Mouse (Mus musculus) fat pad, adult 2 months (tissue): ENCODE measurements around the gene Smarcb1.

Source experiments
- DNase-seq: peaks from one replicate; pipeline ENCODE4 v3.0.0-alpha.2; 2011; ENCODE audit warnings: low read depth, low spot score; ENCODE audit errors: extremely low read depth

Smarcb1 gene

DNA sequence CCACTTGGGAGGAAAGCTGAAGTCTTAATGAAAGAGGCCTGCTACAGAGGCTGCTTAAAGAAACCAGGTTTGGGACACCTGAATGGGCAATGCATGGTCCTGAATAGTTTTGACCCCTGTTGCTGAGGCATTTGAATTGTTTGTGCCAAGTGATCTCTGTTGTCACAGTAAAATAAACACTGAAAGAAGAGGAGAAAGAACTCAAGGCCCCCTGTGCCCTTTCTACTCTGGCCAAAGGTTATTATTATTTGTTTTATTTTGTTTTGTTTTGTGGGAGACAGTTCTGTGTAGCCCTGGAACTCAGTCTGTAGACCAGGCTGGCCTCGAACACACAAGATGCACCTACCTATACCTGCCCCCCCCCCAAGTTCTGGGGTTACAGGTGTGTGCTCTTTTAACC is 13.6 kb upstream of the Smarcb1 start:
- DNase-seq = no peak

DNA sequence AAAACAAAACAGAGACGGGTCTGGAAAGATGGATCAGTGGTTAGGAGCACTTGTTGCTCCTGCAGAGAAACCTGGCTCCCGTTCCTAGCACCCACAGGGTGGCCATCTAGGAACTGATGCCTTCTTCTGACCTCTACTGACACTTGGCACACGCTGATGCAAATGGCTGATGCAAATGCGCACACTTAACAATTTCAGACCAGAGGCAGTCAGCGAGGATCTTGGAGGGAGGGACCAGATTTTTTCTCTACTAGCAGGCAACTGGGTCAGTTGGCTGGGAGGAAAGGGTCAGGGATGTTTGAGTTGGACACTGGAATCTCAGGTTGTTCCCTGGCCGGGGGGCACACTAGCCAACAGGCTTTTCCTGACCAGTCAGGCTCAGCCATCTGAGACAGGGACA is 11.5 kb upstream of the Smarcb1 start, which contains the start of gene Chchd10:
Chchd10 (plus strand) TSS at position 240 of the 400 bp plus-strand sequence.
- DNase-seq = no peak

- no peak for DNase-seq
Measured at GRCm38 (mm10) chr10:75932081-75932678, 10.8 kb upstream of the Smarcb1 start.

DNA sequence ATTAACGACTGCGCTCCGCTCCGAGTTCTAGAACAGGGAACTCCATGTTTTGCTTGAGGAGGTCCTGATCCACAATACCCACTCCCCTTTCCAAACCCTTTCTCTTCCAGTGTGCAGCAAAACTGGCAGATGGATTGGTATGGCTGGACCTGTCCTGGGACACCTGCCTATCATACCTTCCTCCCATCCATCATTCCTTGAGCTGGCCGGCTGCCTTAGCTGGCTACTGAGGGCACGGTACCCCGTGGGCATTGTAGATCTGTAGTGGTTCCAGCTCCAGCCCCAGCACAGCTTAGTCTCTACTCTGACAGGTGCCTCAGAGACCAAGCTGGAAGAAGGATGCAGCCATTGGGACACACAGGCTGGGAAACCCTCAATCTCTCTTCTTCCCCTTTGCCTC is 9.9 kb upstream of the Smarcb1 start:
- no peak for DNase-seq

- no peak for DNase-seq
Measured at GRCm38 (mm10) chr10:75930304-75930703, 8.9 kb upstream of the Smarcb1 start.

GRCm38 (mm10) chr10:75926396-75926795 is 5.0 kb upstream of the Smarcb1 start:
- no peak for DNase-seq

DNA sequence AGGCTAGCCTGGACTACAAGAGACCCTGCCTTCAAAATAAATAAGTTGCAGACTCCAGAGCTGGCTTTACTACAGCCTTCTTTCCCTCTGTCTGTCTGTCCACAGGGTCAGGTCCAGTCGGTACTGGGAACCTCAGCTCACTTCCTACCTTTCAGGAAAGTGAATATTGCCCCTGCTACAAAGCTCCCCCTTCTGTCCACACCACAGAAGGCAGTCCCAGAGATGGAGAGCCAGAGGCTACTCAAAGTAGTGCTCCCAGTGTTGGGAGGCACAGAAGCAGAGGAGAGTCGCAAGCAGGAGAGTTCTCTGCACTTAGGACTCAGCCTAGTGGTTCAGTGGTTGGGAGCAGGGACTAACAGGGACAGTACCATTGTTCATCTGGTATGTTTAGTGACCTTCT is 2.9 kb upstream of the Smarcb1 start:
- no peak for DNase-seq

- DNase-seq = no peak
Measured at GRCm38 (mm10) chr10:75921726-75922560, 526 bp upstream of the Smarcb1 start.

GRCm38 (mm10) chr10:75919026-75919425 is 2.4 kb downstream of the Smarcb1 start:
- DNase-seq = no peak

GRCm38 (mm10) chr10:75916840-75917239 is 4.6 kb downstream of the Smarcb1 start:
- no peak for DNase-seq

DNA sequence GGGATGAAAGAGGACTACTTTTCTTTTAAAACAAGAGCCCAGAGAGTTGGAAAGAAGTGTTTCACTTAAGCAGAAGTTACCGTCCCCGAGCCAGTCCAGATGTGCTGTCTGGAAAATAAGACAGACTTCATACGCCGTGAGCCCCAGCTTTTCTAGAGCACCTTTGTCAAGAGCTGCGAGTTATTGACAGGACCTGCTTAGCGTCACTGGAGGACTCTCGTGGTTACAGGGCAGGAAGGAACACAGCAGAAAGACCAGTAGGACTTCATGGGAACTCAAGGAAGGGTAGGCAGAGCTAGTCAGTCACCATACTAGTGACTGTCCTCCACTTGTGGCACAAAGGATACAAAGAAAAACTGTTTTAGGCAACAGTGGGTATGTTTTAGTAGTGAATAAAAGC is 5.9 kb downstream of the Smarcb1 start:
- no peak for DNase-seq

GRCm38 (mm10) chr10:75913013-75913589 is 8.3 kb downstream of the Smarcb1 start:
- no peak for DNase-seq

DNA sequence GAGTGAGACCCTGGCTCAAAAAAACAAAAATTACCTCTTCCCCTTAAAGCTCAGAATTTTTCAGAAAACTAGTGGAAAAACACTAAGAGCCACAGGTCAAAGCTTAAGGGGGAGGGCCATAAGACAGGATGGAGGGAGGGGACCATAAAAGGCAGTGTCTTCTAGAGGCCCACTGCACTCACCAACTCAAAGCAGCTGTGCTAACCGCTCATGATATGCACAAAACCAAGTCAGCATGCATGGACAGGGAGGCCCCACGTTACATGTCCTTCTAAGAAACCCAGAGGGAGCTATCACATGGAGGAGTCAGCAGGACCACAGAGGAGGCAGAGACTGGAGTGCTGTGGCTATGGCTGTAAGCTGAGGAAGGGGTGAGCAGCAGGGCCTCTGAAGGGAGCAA is 10.7 kb downstream of the Smarcb1 start:
- no peak for DNase-seq

GRCm38 (mm10) chr10:75906882-75907281 is 14.5 kb downstream of the Smarcb1 start:
- no peak for DNase-seq

GRCm38 (mm10) chr10:75904391-75904790 is 17.0 kb downstream of the Smarcb1 start:
- no peak for DNase-seq

GRCm38 (mm10) chr10:75898846-75899245 is 22.6 kb downstream of the Smarcb1 start:
- DNase-seq = peak; percentile 92

DNA sequence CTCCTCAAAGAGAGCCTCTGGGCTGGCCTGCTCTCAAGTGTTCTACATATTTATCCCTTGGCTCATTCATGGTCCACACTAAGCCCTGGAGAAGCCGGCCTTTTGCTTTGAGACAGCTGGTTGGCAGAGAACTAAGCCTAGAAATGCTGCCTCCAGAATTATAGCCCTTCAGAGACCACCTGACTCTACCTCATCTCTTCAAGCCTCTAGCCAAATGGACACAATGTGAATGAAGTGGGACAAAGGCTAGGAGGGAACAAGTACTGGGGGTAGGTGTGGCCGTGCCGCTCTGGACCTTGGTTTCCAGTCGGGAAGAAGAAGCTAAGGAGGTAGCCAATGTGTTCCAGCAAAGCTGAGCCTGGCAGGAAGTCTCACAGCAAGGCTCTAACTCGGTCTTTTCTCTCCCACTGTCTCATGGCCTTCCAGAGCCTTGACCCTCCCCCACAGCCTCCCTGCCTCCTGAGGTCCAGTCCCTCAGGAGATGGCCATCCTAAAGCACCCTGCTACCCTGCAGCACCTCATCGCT is 23.3 kb downstream of the Smarcb1 start:
- no peak for DNase-seq

DNA sequence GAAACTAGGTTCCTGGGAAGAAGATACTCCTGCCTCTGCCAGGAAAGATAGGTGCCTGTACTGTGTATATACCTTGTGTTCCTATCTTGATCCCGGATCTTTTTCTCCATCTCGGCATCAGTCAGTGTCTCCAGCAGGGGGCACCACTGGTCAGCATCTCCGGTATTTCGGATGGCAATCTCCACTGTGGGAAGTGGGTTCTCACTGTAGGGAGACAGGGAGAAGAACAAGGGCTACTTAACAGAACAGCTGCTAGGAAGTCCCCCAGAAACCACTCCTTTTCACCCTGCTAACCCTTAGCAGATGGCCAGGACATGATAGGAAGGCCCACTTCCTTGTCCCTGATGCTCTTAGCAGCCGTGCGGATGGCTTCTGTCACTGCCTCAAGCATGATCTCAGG is 24.0 kb downstream of the Smarcb1 start:
- DNase-seq = no peak

DNA sequence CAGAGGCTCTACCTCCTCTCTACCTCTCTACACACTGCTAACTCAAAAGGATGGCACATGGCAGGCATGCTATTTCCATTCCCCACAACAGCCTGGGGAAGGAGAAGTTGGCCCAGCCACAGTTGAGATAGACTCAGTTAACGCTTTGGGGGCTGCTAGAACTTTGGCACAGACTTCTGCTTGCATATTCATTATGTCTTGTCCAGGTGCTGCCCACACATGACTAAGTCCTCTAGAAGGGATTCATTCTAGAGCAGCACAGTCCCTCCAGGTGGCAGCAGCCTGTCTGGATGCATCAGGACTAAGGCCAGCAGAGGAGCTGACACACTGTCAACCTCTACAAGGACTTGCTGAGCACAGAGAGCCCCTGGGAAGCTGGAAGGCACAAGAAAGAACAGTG is 25.2 kb downstream of the Smarcb1 start:
- DNase-seq = no peak

DNA sequence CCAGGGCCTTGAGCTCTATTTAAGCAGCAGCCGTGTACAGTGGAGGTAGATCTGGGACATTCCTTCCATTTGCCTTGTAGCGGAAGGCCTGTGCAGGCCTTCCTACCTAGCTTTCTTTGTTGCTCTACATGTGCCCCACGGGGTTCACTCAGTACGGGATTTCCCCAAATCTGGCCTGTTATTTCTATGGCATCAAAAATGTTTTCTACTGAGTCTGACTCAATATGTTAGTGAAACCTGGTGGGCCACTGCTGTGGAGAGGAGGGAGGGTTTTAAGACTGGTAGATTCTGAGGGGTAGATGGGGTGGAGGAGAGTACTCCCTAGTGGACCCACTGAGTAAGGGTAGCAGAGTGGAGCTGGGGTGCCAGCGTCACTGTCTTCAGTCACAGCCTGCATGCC is 25.7 kb downstream of the Smarcb1 start:
- no peak for DNase-seq

DNA sequence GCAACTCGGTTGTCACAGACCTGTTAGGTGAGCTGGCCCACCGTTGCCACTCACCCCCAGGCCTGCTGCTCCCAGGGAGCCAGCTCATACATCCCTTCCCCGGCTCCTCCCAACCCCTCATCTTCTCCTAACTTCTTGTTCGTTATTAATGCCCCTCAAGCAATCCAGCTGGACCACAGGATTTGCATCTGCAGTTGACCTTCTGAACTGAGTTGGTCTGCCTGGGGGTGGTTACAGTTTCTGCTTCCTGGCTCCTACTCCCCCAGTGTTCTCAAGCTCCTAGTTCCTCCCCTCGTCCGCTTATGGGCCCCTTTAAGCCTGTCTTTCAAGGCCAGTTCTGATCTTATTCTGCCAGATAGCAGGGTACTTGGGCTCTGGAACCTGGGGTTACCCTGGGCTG is 26.8 kb downstream of the Smarcb1 start:
- no peak for DNase-seq
